Mouse (Mus musculus): ENCODE data around the gene Rere. TPM values are rescaled to one million over a fixed set of nuclear protein-coding genes. Genes with fewer than 3 reads are reported as not detected.

Gene Rere
- polyA plus RNA-seq, 1 experiment from 2014 or later: 51.6 TPM

DNA sequence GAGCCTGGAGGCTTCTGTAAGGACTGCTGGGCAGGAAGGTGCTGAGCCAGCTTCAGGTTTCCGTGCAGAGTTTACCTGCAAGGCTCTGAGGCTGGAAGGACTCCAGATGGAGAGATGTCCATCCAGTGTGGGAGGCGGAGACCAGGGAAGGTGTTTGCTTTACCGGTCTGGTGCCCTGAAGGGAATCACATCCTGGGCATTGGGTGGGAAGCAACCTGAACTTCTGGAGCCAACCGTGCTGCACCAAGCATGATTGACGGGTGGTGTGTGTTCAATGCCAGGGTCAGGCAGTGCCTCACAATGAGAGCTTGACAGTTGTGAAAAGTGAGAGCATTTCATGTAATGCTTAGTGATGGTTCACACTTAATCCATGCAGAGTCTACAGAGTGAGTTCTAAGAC, 32.5 kb upstream of the Rere start:
- no peak for ATAC-seq (replicated peaks; ENCODE audit: low FRiP score)
- Histone ChIP-seq H3K27me3 (ENCODE audit: control insufficient read depth, insufficient read depth, low read length) (no peaks in the 10 kb centered on the region), H3K9me3 (ENCODE audit: control insufficient read depth, low read length) (no peaks in the 10 kb centered on the region), H3K36me3 (ENCODE audit: control insufficient read depth, insufficient read depth, low read length) (peaks cover 24% of the 10 kb centered on the region), H3K4me3 (ENCODE audit: low read depth, low read length) (no peak overlapping the region), H3K4me2 (ENCODE audit: low read depth, low read length, severe bottlenecking) (no peak overlapping the region), H3K9ac (ENCODE audit: low read length) (no peak overlapping the region), H3K27ac (ENCODE audit: low read depth, low read length) (no peak overlapping the region), H3K4me1 (replicated peaks; ENCODE audit: control insufficient read depth, insufficient read depth, low read length) (0 out of 2 replicates have a peak, but pooled peaks cover 2% of the 10 kb centered on the region)
- 82% methylated on average over 5 of the region's 5 CpGs for WGBS
- DNase-seq (ENCODE audit: low spot score): no peak

DNA sequence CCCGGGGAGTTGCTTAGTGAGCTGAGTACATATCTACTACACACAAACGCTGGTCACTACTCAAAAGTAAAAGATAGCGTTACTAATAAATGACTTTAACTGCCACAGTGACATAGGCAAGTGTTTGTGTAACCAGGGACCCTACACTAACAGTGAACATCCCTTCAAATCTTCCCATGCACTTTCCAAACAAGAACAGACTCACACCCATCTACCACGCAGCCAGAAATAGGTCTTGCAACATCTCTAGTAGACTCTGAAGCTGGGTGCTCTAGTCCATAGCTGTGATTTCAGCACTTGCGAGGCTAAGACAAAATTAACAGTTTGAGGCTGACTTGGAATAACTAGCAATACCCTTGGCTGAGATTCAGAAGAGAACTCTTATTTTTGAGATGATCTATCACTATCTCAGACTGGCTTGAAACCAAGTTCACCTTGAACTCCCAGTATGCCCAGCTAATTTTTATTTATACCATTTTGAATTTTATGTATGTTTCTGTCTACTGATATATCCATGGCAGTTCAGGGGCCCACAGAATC, 31.6 kb upstream of the Rere start:
- Histone ChIP-seq H3K9me3 (ENCODE audit: control insufficient read depth, low read length) (no peaks in the 10 kb centered on the region), H3K4me3 (ENCODE audit: low read depth, low read length) (no peak overlapping the region), H3K27ac (ENCODE audit: low read depth, low read length) (no peak overlapping the region), H3K27me3 (ENCODE audit: control insufficient read depth, insufficient read depth, low read length) (no peaks in the 10 kb centered on the region), H3K9ac (ENCODE audit: low read length) (no peak overlapping the region), H3K36me3 (ENCODE audit: control insufficient read depth, insufficient read depth, low read length) (peaks cover 18% of the 10 kb centered on the region), H3K4me1 (replicated peaks; ENCODE audit: control insufficient read depth, insufficient read depth, low read length) (0 out of 2 replicates have a peak, but pooled peaks cover 2% of the 10 kb centered on the region), H3K4me2 (ENCODE audit: low read depth, low read length, severe bottlenecking) (no peak overlapping the region)
- DNase-seq (ENCODE audit: low spot score) (no peak), ATAC-seq (replicated peaks; ENCODE audit: low FRiP score) (no peak)
- WGBS: 79% methylated on average over 5 of the region's 5 CpGs

DNA sequence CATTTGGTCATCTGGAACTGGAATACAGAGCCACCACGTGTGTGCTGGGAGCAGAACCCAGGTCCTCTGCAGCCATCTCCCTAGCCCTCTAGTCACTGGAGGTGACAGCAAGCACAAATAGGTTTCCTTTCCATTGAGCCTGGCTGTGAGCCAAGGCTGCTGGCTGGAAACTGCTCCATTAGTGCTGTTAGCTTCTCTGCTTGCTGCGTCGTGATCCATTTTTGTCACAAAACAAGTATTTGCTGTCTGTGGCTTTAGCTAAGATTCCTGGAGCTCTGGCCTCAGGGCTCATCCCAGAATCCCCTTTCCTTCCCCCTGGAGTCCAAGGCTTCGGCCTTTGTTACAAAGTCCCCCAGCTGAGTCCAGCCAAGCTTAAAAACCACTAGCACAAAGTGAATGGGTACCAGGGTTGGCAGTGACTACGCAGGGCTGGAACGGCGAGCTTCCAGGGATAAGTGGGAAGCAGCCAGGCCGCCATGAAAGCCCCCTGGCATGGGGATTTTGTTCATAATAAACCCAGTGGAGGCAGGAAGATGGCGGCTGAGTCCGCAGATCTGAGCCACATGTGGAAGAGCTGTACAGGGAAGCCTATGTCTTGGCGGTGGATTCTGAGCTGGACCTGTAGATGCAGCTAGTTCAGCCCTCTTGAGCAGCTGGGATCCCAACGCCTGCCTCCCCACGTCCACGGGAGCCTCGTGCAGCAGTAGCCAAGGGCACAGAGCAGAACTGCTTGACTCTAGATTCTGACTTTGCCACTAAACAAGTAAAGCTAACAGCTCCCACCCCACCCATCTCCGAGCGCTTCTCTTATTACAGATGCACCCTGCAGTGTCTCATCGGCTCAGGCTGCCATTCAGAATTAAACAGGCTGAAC, 30.7 kb upstream of the Rere start:
- DNase-seq (ENCODE audit: low spot score) (no peak), ATAC-seq (replicated peaks; ENCODE audit: low FRiP score) (no peak)
- Histone ChIP-seq H3K36me3 (ENCODE audit: control insufficient read depth, insufficient read depth, low read length) (peaks cover 14% of the 10 kb centered on the region; the same call in 1 of the 2 replicates), H3K9me3 (ENCODE audit: control insufficient read depth, low read length) (no peaks in the 10 kb centered on the region), H3K27ac (ENCODE audit: low read depth, low read length) (peak overlapping the region; percentile 33; the same call in 1 of the 2 replicates), H3K9ac (ENCODE audit: low read length) (peak overlapping the region; percentile 10; the same call in 1 of the 2 replicates), H3K4me2 (ENCODE audit: low read depth, low read length, severe bottlenecking) (no peak overlapping the region), H3K27me3 (ENCODE audit: control insufficient read depth, insufficient read depth, low read length) (no peaks in the 10 kb centered on the region), H3K4me3 (ENCODE audit: low read depth, low read length) (no peak overlapping the region), H3K4me1 (replicated peaks; ENCODE audit: control insufficient read depth, insufficient read depth, low read length) (0 out of 2 replicates have a peak, but pooled peaks cover 2% of the 10 kb centered on the region)
- 45% methylated on average over 18 of the region's 18 CpGs for WGBS

DNA sequence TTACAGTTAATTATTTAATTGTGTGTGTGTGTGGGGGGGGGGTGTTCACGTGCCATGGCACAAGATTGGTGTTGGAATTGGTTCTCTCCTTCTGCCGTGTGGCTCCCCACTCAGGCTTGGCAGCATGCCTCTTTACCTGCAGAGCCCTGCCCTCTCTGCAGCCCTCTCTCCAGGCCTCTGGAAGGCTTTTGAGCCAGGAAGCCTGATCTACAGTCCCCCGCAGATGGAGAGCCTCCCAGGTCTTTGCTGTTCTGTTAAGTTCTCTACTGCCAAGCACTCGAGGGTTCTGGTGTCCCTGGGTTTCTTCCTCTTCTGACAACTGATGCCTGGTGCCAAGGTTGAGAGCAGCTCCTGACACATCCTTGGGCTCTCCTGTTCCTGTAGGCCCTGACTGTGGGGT, 27.0 kb upstream of the Rere start:
- Histone ChIP-seq H3K9me3 (ENCODE audit: control insufficient read depth, low read length) (no peaks in the 10 kb centered on the region), H3K27me3 (ENCODE audit: control insufficient read depth, insufficient read depth, low read length) (no peaks in the 10 kb centered on the region), H3K27ac (ENCODE audit: low read depth, low read length) (no peak overlapping the region), H3K4me2 (ENCODE audit: low read depth, low read length, severe bottlenecking) (no peak overlapping the region), H3K4me1 (replicated peaks; ENCODE audit: control insufficient read depth, insufficient read depth, low read length) (peaks cover 6% of the 10 kb centered on the region), H3K4me3 (ENCODE audit: low read depth, low read length) (no peak overlapping the region), H3K9ac (ENCODE audit: low read length) (no peak overlapping the region), H3K36me3 (ENCODE audit: control insufficient read depth, insufficient read depth, low read length) (peaks cover under 1% of the 10 kb centered on the region; the same call in 1 of the 2 replicates)
- 67% methylated on average over 4 of the region's 4 CpGs for WGBS
- ATAC-seq (replicated peaks; ENCODE audit: low FRiP score) (no peak), DNase-seq (ENCODE audit: low spot score) (no peak)

DNA sequence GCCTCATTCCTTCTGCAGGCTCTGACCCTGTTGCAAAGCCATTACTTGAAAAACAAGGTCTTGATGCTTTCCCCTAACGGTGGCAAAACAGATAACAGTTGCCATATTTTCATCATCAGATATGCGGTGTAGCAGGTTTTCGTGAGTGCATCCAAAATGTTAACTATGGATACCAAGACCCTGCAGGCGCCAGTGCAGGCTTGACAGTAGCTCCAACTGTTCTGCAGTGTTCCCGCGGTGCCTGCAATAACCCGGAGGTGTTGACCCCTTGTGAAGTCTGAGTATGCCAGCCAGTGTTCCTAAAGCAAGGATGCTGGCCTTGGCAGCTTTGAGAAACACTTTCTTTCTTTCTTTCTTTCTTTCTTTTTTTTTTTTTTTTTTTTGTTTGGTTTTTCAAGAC, 26.3 kb upstream of the Rere start:
- 92% methylated on average over 7 of the region's 7 CpGs for WGBS
- H3K27me3 ChIP-seq (ENCODE audit: control insufficient read depth, insufficient read depth, low read length): no peaks in the 10 kb centered on the region
- no peak for DNase-seq (ENCODE audit: low spot score)
- no peak for ATAC-seq (replicated peaks; ENCODE audit: low FRiP score)
- H3K9ac ChIP-seq (ENCODE audit: low read length): no peak overlapping the region
- no peak overlapping the region for H3K4me2 ChIP-seq (ENCODE audit: low read depth, low read length, severe bottlenecking)
- H3K4me3 ChIP-seq (ENCODE audit: low read depth, low read length): no peak overlapping the region
- no peak overlapping the region for H3K27ac ChIP-seq (ENCODE audit: low read depth, low read length)
- peaks cover 8% of the 10 kb centered on the region for H3K4me1 ChIP-seq (replicated peaks; ENCODE audit: control insufficient read depth, insufficient read depth, low read length)
- H3K36me3 ChIP-seq (ENCODE audit: control insufficient read depth, insufficient read depth, low read length): no peaks in the 10 kb centered on the region
- H3K9me3 ChIP-seq (ENCODE audit: control insufficient read depth, low read length): no peaks in the 10 kb centered on the region

DNA sequence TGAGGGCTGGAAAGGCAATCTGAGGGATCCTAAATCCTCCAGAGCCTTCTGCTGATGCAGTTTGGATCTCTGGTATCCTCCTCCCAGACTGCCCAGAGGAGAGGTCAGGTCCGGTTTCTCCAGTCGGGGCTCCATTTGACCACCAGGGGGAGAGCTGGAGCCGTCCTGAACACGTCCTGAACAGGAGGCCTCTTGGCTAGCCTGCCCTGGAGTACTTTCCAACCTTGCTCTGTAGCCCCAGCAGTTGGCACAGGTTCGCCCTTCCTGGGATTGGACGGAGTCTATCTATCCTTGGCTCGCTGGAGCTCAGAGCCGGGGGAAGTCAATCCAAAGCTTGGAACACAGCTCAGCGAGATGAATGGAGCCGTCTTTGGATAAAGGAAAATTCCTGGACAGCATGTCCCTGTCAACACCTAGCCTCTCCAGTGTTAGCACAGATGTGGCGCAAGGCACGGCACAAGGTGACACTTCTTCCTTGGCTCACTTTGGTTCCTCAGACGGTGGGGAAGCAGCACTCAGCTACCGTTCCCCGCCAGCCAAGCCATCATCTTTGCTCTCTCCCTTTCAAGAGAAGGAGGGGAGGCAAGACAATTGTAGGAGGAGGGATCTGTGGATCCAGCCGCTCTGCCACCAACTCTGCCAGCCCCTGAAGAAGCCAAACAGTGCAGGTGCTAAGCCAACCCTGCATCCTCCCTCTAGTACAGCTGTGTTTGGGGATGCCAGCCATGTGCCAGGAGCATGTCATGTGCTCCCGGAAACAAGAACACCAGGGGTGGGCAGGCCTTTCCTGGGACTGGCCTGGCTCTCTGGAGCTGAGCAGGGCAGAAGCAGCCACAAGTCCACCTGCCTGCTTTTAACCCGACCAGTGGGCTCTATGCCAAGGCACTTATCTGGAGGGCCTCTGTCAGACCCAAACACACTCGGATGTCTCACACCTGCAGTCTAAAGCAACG, 23.9 kb upstream of the Rere start:
- DNase-seq (ENCODE audit: low spot score) (peak; percentile 93), ATAC-seq (replicated peaks; ENCODE audit: low FRiP score) (peak; percentile 76)
- Histone ChIP-seq H3K27ac (ENCODE audit: low read depth, low read length) (no peak overlapping the region), H3K27me3 (ENCODE audit: control insufficient read depth, insufficient read depth, low read length) (no peaks in the 10 kb centered on the region), H3K4me3 (ENCODE audit: low read depth, low read length) (no peak overlapping the region), H3K4me1 (replicated peaks; ENCODE audit: control insufficient read depth, insufficient read depth, low read length) (peaks cover 8% of the 10 kb centered on the region), H3K4me2 (ENCODE audit: low read depth, low read length, severe bottlenecking) (no peak overlapping the region), H3K9ac (ENCODE audit: low read length) (no peak overlapping the region), H3K36me3 (ENCODE audit: control insufficient read depth, insufficient read depth, low read length) (no peaks in the 10 kb centered on the region), H3K9me3 (ENCODE audit: control insufficient read depth, low read length) (no peaks in the 10 kb centered on the region)
- WGBS: 52% methylated on average over 20 of the region's 20 CpGs

DNA sequence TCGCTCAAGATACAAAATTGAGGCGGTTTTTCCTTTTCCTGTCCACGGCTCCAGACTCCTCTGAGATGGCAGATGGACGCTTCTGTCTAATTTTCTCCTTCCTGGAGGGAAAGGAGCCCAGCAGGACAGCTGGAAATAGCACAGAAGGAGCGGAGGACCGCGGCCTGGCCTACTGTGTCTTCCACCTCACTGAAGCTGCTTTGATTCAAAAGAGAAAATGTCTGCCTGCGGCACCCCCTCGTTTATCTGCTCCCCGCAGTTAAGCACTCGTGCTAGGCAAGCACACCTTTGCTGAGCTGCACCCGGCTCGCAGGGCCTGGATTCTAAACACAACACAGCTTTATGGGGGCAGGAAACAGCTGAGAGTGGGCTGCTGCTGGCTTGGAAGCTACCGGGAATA, 23.1 kb upstream of the Rere start:
- no peak overlapping the region for H3K4me2 ChIP-seq (ENCODE audit: low read depth, low read length, severe bottlenecking)
- H3K27ac ChIP-seq (ENCODE audit: low read depth, low read length): 0 out of 2 replicates have a peak overlapping the region, but pooled peaks have one; percentile 8
- no peak overlapping the region for H3K4me3 ChIP-seq (ENCODE audit: low read depth, low read length)
- ATAC-seq (replicated peaks; ENCODE audit: low FRiP score) (no peak), DNase-seq (ENCODE audit: low spot score) (no peak)
- WGBS: 62% methylated on average over 14 of the region's 14 CpGs
- peaks cover 8% of the 10 kb centered on the region for H3K4me1 ChIP-seq (replicated peaks; ENCODE audit: control insufficient read depth, insufficient read depth, low read length)
- H3K27me3 ChIP-seq (ENCODE audit: control insufficient read depth, insufficient read depth, low read length): no peaks in the 10 kb centered on the region
- no peaks in the 10 kb centered on the region for H3K9me3 ChIP-seq (ENCODE audit: control insufficient read depth, low read length)
- no peak overlapping the region for H3K9ac ChIP-seq (ENCODE audit: low read length)
- H3K36me3 ChIP-seq (ENCODE audit: control insufficient read depth, insufficient read depth, low read length): no peaks in the 10 kb centered on the region

DNA sequence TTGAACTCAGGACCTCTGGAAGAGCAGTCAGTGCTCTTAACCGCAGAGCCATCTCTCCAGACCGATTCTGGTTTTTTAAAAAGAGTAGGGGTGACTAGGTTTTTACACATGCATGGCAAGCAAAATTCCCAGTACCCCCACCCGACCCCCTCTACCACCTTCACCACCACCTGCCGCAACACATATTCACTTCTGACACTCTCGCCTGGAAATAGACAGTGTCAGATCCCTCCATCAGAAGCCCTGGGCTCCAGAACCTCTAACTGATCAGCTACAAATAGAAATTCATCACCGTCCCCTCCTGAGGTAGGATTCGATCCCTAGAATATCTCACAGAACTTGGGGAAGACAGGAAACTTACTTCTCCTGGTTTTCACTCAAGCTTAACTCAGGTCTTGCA, 21.9 kb upstream of the Rere start:
- DNase-seq (ENCODE audit: low spot score): no peak
- WGBS: 92% methylated on average over 7 of the region's 7 CpGs

More for the DNA sequence above, 21.9 kb upstream of the Rere start:
- Histone ChIP-seq H3K27ac (ENCODE audit: low read depth, low read length) (no peak overlapping the region), H3K9me3 (ENCODE audit: control insufficient read depth, low read length) (no peaks in the 10 kb centered on the region), H3K4me3 (ENCODE audit: low read depth, low read length) (no peak overlapping the region), H3K4me2 (ENCODE audit: low read depth, low read length, severe bottlenecking) (no peak overlapping the region), H3K9ac (ENCODE audit: low read length) (no peak overlapping the region), H3K27me3 (ENCODE audit: control insufficient read depth, insufficient read depth, low read length) (no peaks in the 10 kb centered on the region), H3K4me1 (replicated peaks; ENCODE audit: control insufficient read depth, insufficient read depth, low read length) (peaks cover 8% of the 10 kb centered on the region), H3K36me3 (ENCODE audit: control insufficient read depth, insufficient read depth, low read length) (no peaks in the 10 kb centered on the region)
- no peak for ATAC-seq (replicated peaks; ENCODE audit: low FRiP score)
